Mouse (Mus musculus) left cerebral cortex, postnatal 14 days (tissue): ENCODE results near the gene Lpp. TPM values are rescaled to one million over a fixed set of nuclear protein-coding genes. Genes with fewer than 3 reads are reported as not detected.
A peak's percentile ranks its signal among the peaks of the same experiment; 100 is the strongest.

Source experiments
- DNase-seq, 2 experiments: peaks; one replicate each; pipeline ENCODE4 v3.0.0; 2021 to 2022; ENCODE audit warnings: low spot score in 2 of 2, mixed read lengths in 1 of 2
- intact Hi-C: fragments of 180-260 bp; cut with DNase I; formaldehyde crosslinking; loops from one replicate; pipeline ENCODE4 v1.15.1; 2025
- microRNA-seq, 2 experiments: library from miRNA; unstranded; fragments of <30 nt; microRNA quantifications; one replicate each; pipeline ENCODE4 v1.2.0; 2022
- total RNA-seq, 2 experiments: library from RNA; stranded (reverse); gene quantifications; 2 replicates each; pipeline ENCODE4 v1.2.3; 2021

Lpp gene
- total RNA-seq, 2 experiments from 2014 or later: 6.8 to 8.3 TPM

GRCm38 (mm10) chr16:25038529-25038928 is 645.2 kb downstream of the Lpp start:
- DNase-seq: no peak
- intact Hi-C loops: no loop called here

GRCm38 (mm10) chr16:25039904-25040303 is 646.6 kb downstream of the Lpp start:
- DNase-seq: peak; percentile 67 to 87
- intact Hi-C loops: no loop called here

- no peak for DNase-seq
- intact Hi-C loops: no loop called here
Measured at GRCm38 (mm10) chr16:25041165-25041564, 647.9 kb downstream of the Lpp start.

GRCm38 (mm10) chr16:25041855-25042529 is 648.7 kb downstream of the Lpp start:
- peak in 1 of 2 experiments; percentile 30 for DNase-seq
- intact Hi-C loops: no loop called here

Small RNA genes within 50 kb of the gene (microRNA-seq; reads per million reads assigned to microRNA genes)
- 763 to 972 reads per million in 2 experiments for gene Mir28a
